Mouse (Mus musculus) midbrain, embryonic 10.5 days (tissue): ENCODE measurements around the gene Natd1. TPM values are rescaled to one million over a fixed set of nuclear protein-coding genes. Genes with fewer than 3 reads are reported as not detected.
"Not testable (repeated sequence)": the region's sequence is repeated elsewhere in the genome, so short reads cannot be mapped to it uniquely, and the experiment has no call there.

Experiments used
- DNase-seq: peaks from one replicate; pipeline ENCODE4 v3.0.0-alpha.2; 2017; ENCODE audit warnings: low spot score
- H3K27ac ChIP-seq: fragments of 300-500 bp; sonication (generic); replicated peaks from 2 replicates; pipeline ENCODE4 v1.5.1; 2016; ENCODE audit warnings: mild to moderate bottlenecking
- H3K27me3 ChIP-seq: fragments of 300-500 bp; sonication (generic); 2 replicates; pipeline ENCODE4 v1.6.1; 2016; ENCODE audit warnings: low read depth, mild to moderate bottlenecking; ENCODE audit not compliant: poor library complexity, severe bottlenecking
- H3K36me3 ChIP-seq: fragments of 300-500 bp; sonication (generic); 2 replicates; pipeline ENCODE4 v1.6.1; 2016; ENCODE audit warnings: mild to moderate bottlenecking, moderate library complexity
- H3K4me1 ChIP-seq: fragments of 300-500 bp; sonication (generic); 2 replicates; pipeline ENCODE4 v1.6.1; 2016
- H3K4me3 ChIP-seq: fragments of 300-500 bp; sonication (generic); 2 replicates; pipeline ENCODE4 v1.5.1; 2016; ENCODE audit warnings: mild to moderate bottlenecking, moderate library complexity
- H3K9me3 ChIP-seq: fragments of 300-500 bp; sonication (generic); replicated peaks from 2 replicates; pipeline ENCODE4 v1.6.1; 2016; ENCODE audit warnings: mild to moderate bottlenecking
- WGBS: fragments of 180-500 bp; shearing (Covaris S2); methylation state at CpG from one replicate; pipeline ENCODE4 v1.1.7; 2016; 5-methylcytosine and 5-hydroxymethylcytosine counted together
- polyA plus RNA-seq: library from polyadenylated mRNA; unstranded; fragments of >200 nt; fragmentation: Nextera tagmentation; extraction: Ambion mirVana; gene quantifications from 2 replicates; pipeline ENCODE4 v1.2.1, GENCODE M21; 2016

Natd1 gene
- polyA plus RNA-seq, 1 experiment from 2014 or later: 18.0 TPM

DNA sequence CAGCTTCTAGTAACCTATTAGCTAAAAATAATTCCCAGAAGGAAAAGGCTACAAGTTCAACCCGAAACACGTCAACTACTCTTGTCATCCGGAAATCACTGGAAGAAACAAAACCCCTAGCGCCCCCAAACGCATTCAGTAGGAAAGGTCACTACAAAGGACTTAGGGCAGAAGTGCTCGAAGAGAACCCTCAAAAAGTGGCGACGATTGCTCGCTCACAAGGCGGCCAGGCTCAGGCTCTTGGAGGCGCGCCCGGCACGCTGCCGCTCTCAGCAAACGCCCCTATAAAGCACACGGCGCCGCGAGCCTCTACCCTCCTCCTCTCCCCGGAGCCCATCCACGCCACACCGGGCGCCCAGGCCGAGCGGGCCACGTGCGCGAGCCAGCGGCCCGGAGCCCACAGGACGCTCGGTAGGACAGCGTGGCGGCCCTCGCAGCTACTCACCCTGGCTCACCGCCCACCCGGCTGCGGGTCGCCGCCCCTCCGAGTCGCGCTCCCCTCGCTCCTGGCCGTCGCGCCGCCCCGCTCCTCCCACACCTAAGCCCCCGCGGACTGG, 36.4 kb downstream of the Natd1 start:
- WGBS: under 1% methylated on average over 46 of the region's 52 CpGs
- peaks cover 47% of the 10 kb centered on the region for H3K4me1 ChIP-seq

DNA sequence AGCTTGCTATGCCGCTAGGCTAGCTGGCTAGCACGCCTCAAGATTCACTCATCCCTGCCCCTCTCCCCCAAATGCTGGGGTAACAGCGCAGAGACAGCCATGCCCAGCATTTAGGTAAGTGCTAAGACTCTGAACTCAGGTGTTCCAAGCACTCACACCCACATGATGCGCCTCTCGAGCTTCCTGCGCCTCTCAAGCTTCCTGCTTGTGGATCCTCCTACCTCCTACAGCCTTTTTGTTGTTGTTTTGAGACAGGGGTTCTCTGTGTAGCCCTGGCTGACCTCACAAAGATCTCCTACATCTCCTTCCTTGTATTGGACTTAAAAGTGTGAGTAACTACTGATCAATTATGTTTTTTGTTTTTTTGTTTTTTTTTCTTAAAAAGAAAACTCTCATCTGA, 41.4 kb downstream of the Natd1 start:
- 88% methylated on average over 6 of the region's 6 CpGs for WGBS
- H3K9me3 ChIP-seq: no peaks in the 10 kb centered on the region
- H3K4me3 ChIP-seq: no peak overlapping the region
- H3K4me1 ChIP-seq: peaks cover 38% of the 10 kb centered on the region
- H3K27me3 ChIP-seq: no peaks in the 10 kb centered on the region
- peaks cover 63% of the 10 kb centered on the region for H3K36me3 ChIP-seq
- H3K27ac ChIP-seq: no peak overlapping the region
- DNase-seq: no peak

More for the DNA sequence above, 36.4 kb downstream of the Natd1 start:
- H3K9me3 ChIP-seq: no peaks in the 10 kb centered on the region
- peak overlapping the region; percentile 90 for H3K4me3 ChIP-seq
- no peaks in the 10 kb centered on the region for H3K27me3 ChIP-seq
- peaks cover 21% of the 10 kb centered on the region for H3K36me3 ChIP-seq
- H3K27ac ChIP-seq: peak overlapping the region; percentile 97
- no peak for DNase-seq

- no peak overlapping the region for H3K4me3 ChIP-seq
- no peaks in the 10 kb centered on the region for H3K9me3 ChIP-seq
- H3K36me3 ChIP-seq: peaks cover 77% of the 10 kb centered on the region
- no peak for DNase-seq
- H3K27ac ChIP-seq: no peak overlapping the region
- peaks cover 22% of the 10 kb centered on the region for H3K4me1 ChIP-seq
- no peaks in the 10 kb centered on the region for H3K27me3 ChIP-seq
- WGBS: 99% methylated on average over 4 of the region's 4 CpGs
These were observed 43.1 kb downstream of the Natd1 start for GRCm38 (mm10) chr11:60871409-60871808.

GRCm38 (mm10) chr11:60869471-60869870, 45.1 kb downstream of the Natd1 start:
- not testable (repeated sequence) for H3K9me3 ChIP-seq, H3K27me3 ChIP-seq, H3K4me1 ChIP-seq, H3K27ac ChIP-seq, DNase-seq, H3K4me3 ChIP-seq
- 95% methylated on average over 6 of the region's 6 CpGs for WGBS
- H3K36me3 ChIP-seq: peaks cover 80% of the 10 kb centered on the region

- 75% methylated on average over 8 of the region's 8 CpGs for WGBS
- no peak for DNase-seq
- Histone ChIP-seq H3K27me3 (no peaks in the 10 kb centered on the region), H3K36me3 (peaks cover 86% of the 10 kb centered on the region), H3K9me3 (no peaks in the 10 kb centered on the region), H3K4me3 (no peak overlapping the region), H3K4me1 (no peaks in the 10 kb centered on the region), H3K27ac (no peak overlapping the region)
These were observed 46.6 kb downstream of the Natd1 start for GRCm38 (mm10) chr11:60867904-60868303.

GRCm38 (mm10) chr11:60867456-60867855, 47.1 kb downstream of the Natd1 start:
- H3K4me1 ChIP-seq: no peaks in the 10 kb centered on the region
- H3K9me3 ChIP-seq: no peaks in the 10 kb centered on the region
- no peak overlapping the region for H3K27ac ChIP-seq
- H3K27me3 ChIP-seq: no peaks in the 10 kb centered on the region
- no peak overlapping the region for H3K4me3 ChIP-seq
- no peak for DNase-seq
- WGBS: 90% methylated on average over 3 of the region's 3 CpGs
- H3K36me3 ChIP-seq: peaks cover 86% of the 10 kb centered on the region

GRCm38 (mm10) chr11:60866021-60866420, 48.5 kb downstream of the Natd1 start:
- Histone ChIP-seq H3K27ac (no peak overlapping the region), H3K4me3 (no peak overlapping the region), H3K36me3 (peaks cover 90% of the 10 kb centered on the region), H3K9me3 (no peaks in the 10 kb centered on the region), H3K27me3 (no peaks in the 10 kb centered on the region), H3K4me1 (no peaks in the 10 kb centered on the region)
- DNase-seq: no peak
- 92% methylated on average over 2 of the region's 2 CpGs for whole genome bisulfite sequencing

- Histone ChIP-seq H3K9me3 (no peaks in the 10 kb centered on the region), H3K4me1 (no peaks in the 10 kb centered on the region), H3K27me3 (no peaks in the 10 kb centered on the region), H3K36me3 (peaks cover 90% of the 10 kb centered on the region), H3K4me3 (no peak overlapping the region), H3K27ac (no peak overlapping the region)
- DNase-seq: no peak
- 94% methylated on average over 14 of the region's 14 CpGs for WGBS
These were observed 49.6 kb downstream of the Natd1 start for GRCm38 (mm10) chr11:60864916-60865315.

DNA sequence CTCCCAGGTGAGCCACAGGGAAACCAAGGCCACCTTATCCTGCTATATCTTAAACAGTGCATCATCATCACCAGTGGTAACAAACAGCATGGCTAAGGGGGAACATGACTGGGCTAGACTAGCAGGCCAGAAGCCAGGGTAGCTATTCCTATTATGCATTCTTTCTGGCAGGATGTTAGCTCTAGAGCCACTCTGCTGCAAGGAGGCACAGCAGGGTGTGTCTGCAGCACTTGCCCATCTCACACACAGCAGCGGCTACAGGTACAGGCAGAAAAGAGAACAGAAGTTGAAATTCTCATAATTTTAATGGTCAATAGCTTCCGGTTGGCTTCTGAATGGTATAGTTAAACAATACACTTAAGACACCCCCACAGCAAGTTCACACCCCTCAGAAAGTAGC, 50.4 kb downstream of the Natd1 start:
- 95% methylated on average over 2 of the region's 2 CpGs for WGBS
- Histone ChIP-seq H3K9me3 (no peaks in the 10 kb centered on the region), H3K27ac (no peak overlapping the region), H3K27me3 (no peaks in the 10 kb centered on the region), H3K4me1 (no peaks in the 10 kb centered on the region), H3K36me3 (peaks cover 90% of the 10 kb centered on the region), H3K4me3 (no peak overlapping the region)
- no peak for DNase-seq

GRCm38 (mm10) chr11:60863196-60863595, 51.4 kb downstream of the Natd1 start:
- Histone ChIP-seq H3K4me1 (no peaks in the 10 kb centered on the region), H3K27me3 (no peaks in the 10 kb centered on the region), H3K27ac (no peak overlapping the region), H3K9me3 (no peaks in the 10 kb centered on the region), H3K4me3 (no peak overlapping the region), H3K36me3 (peaks cover 93% of the 10 kb centered on the region)
- DNase-seq: no peak
- 93% methylated on average over 4 of the region's 4 CpGs for WGBS

GRCm38 (mm10) chr11:60861993-60862392, 52.6 kb downstream of the Natd1 start:
- Histone ChIP-seq H3K4me1 (no peaks in the 10 kb centered on the region), H3K4me3 (no peak overlapping the region), H3K36me3 (peaks cover 94% of the 10 kb centered on the region), H3K27ac (no peak overlapping the region), H3K9me3 (no peaks in the 10 kb centered on the region), H3K27me3 (no peaks in the 10 kb centered on the region)
- 96% methylated on average over 3 of the region's 3 CpGs for WGBS
- DNase-seq: no peak

- no peak for DNase-seq
- Histone ChIP-seq H3K4me1 (no peaks in the 10 kb centered on the region), H3K27me3 (no peaks in the 10 kb centered on the region), H3K9me3 (no peaks in the 10 kb centered on the region), H3K36me3 (peaks cover 95% of the 10 kb centered on the region), H3K4me3 (no peak overlapping the region), H3K27ac (no peak overlapping the region)
- WGBS: 85% methylated on average over 3 of the region's 3 CpGs
These were observed 58.0 kb downstream of the Natd1 start for GRCm38 (mm10) chr11:60856587-60856986.
